Mouse (Mus musculus) spleen, adult 2 months (tissue): ENCODE data around the gene Tex16. TPM values are rescaled to one million over a fixed set of nuclear protein-coding genes. Genes with fewer than 3 reads are reported as not detected.

Experiments
- DNase-seq, 2 experiments: peaks; one replicate each; pipeline versions ENCODE4 v3.0.0 to v3.0.0-alpha.2; 2012 to 2021; ENCODE audit warnings: low spot score in 2 of 2, low read depth in 1 of 2
- H3K27ac ChIP-seq: fragments of 200-500 bp; 2 replicates; pipeline ENCODE4 v1.5.1; 2012; ENCODE audit warnings: low read length, inconsistent platforms; ENCODE audit not compliant: insufficient read depth
- H3K27me3 ChIP-seq: fragments of 200-500 bp; 2 replicates; pipeline ENCODE4 v1.6.1; 2012; ENCODE audit warnings: mild to moderate bottlenecking, moderate library complexity, low read length, inconsistent platforms; ENCODE audit not compliant: control insufficient read depth, insufficient read depth
- H3K36me3 ChIP-seq: fragments of 200-500 bp; 2 replicates; pipeline ENCODE4 v1.6.1; 2012; ENCODE audit warnings: mild to moderate bottlenecking, low read length, inconsistent platforms; ENCODE audit not compliant: control insufficient read depth, insufficient read depth
- H3K4me1 ChIP-seq: fragments of 200-500 bp; 2 replicates; pipeline ENCODE4 v1.6.1; 2011; ENCODE audit warnings: inconsistent platforms; ENCODE audit not compliant: control insufficient read depth, insufficient read depth, insufficient read length
- H3K4me3 ChIP-seq: fragments of 200-500 bp; 2 replicates; pipeline ENCODE4 v1.5.1; 2011; ENCODE audit warnings: mild to moderate bottlenecking, inconsistent platforms; ENCODE audit not compliant: insufficient read depth, insufficient read length; ENCODE audit errors: extremely low read depth
- CTCF ChIP-seq: fragments of 200-500 bp; IDR thresholded peaks from 2 replicates; pipeline ENCODE4 v1.5.1; 2011; ENCODE audit warnings: mild to moderate bottlenecking, inconsistent platforms; ENCODE audit not compliant: insufficient read depth, insufficient read length, insufficient replicate concordance; ENCODE audit errors: extremely low read depth
- POLR2A ChIP-seq: fragments of 200-500 bp; IDR thresholded peaks from 2 replicates; pipeline ENCODE4 v1.6.1; 2011; ENCODE audit warnings: low read depth, low read length, inconsistent platforms
- WGBS: fragments of 180-500 bp; shearing (Covaris S2); methylation state at CpG from one replicate; pipeline ENCODE4 v1.1.7; 2018; 5-methylcytosine and 5-hydroxymethylcytosine counted together
- polyA plus RNA-seq: library from polyadenylated mRNA; depleted of rRNA; stranded (reverse); fragments of >200 nt; gene quantifications from 2 replicates; pipeline ENCODE4 v1.2.3, GENCODE M21; 2012; rRNA removed

Gene Tex16
- polyA plus RNA-seq, result not detected in 2 replicates

DNA sequence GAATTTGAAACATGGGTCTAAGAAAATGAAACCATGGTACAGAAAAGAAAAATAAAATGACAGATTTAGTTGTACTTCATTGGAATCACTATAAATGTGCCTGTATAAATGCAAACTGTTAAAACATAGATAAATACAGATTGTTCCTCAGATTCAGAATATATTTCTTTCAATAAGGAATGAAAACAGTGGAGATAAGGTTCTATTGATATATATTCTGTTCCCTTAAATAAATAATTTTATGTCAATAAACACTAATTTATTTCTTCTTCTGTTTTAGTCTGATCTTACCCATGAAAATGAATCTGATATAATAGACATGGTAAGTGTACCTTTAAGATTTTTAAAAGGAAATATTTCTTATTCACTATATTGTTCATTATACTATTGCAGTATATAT lies at the start of gene Tex16:
Gene Tex16, plus strand, starts transcription at position 301 of the 400 bp plus-strand sequence.
- Histone ChIP-seq H3K4me1 (no peaks in the 10 kb centered on the region), H3K27me3 (no peaks in the 10 kb centered on the region), H3K27ac (no peak within 1 kb of the TSS), H3K36me3 (no peaks in the 10 kb centered on the region), H3K4me3 (no peak within 1 kb of the TSS)
- DNase-seq, result no peak
- TF ChIP-seq POLR2A, result no peak

DNA sequence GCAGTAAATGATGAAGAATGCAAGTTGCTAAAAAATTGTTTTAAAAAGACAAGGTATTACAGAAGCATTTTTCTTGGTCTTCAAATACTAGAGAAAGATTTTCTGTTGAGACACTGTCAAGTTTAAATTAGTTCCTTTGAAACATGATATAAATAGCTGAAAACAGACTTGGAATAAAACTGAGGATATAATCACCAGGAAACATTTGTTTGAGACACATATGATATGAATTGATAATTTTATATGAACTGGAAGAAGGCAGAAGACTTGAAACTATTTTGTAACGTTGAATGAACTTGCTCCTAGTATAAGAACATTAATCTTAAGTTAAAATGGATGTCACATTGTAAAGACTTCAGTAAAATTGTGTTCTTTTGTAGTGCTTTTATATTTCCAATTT lies 11.1 kb upstream of the Tex16 start:
- no peak overlapping the region for H3K27ac ChIP-seq
- no peaks in the 10 kb centered on the region for H3K4me1 ChIP-seq
- no peak for TF ChIP-seq POLR2A
- no peak for TF ChIP-seq CTCF
- H3K27me3 ChIP-seq, result no peaks in the 10 kb centered on the region
- no peak for DNase-seq
- no peak overlapping the region for H3K4me3 ChIP-seq
- WGBS, result 19% methylated on average over 1 of the region's 1 CpGs
- H3K36me3 ChIP-seq, result no peaks in the 10 kb centered on the region

Other genes with a start within 250 kb of the Tex16 start
- not detected in 2 replicates for gene Gm45194, start 119.6 kb upstream of the Tex16 start, polyA plus RNA-seq
- gene 4933403O08Rik, start 228.0 kb downstream of the Tex16 start, polyA plus RNA-seq, result not detected in 2 replicates